Mouse (Mus musculus): ENCODE measurements at regions not wholly inside any gene's neighbourhood (a gene's known extent, or its start where the extent isn't known, plus 50 kb on each side); places are given as distances from the start of the nearest gene placed in this dataset.

DNA sequence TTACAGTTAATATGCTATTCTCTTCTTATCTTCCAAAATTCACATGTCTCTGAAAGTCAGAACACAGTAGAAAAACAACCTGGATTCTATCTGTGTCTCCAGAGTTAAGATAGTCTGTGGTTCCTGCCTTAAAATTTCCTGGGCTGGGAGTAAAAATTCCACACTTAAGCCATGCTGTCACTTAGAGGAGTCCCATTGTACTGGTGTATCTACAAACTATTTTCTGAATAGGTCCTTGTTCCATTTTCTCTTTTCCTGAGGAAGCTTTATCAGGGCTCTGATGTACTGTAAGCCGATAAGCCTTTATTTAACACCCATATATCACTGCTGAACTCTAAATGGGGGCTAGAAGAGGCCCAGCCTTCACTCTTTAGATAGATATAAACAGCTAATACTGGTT lies 1171.1 kb downstream of the Efnb2 start:
- no peaks in the 10 kb centered on the region for H3K36me3 ChIP-seq
- no peaks in the 10 kb centered on the region for H3K27me3 ChIP-seq (ENCODE audit: insufficient read depth, poor library complexity, severe bottlenecking)
- WGBS = 92% methylated on average over 1 of the region's 1 CpGs
- no peaks in the 10 kb centered on the region for H3K4me1 ChIP-seq (replicated peaks)
- no peak for DNase-seq (ENCODE audit: low spot score)
- no peak overlapping the region for H3K27ac ChIP-seq
- no peak overlapping the region for H3K4me3 ChIP-seq
- H3K9me3 ChIP-seq = no peaks in the 10 kb centered on the region

- Histone ChIP-seq H3K27ac (no peak overlapping the region), H3K4me3 (no peak overlapping the region), H3K9me3 (no peaks in the 10 kb centered on the region), H3K4me1 (replicated peaks) (peaks cover 10% of the 10 kb centered on the region), H3K36me3 (no peaks in the 10 kb centered on the region), H3K27me3 (ENCODE audit: insufficient read depth, poor library complexity, severe bottlenecking) (no peaks in the 10 kb centered on the region)
- DNase-seq (ENCODE audit: low spot score) = peak; percentile 4
- WGBS = 29% methylated on average over 7 of the region's 7 CpGs
Observed at GRCm38 (mm10) chr8:7472153-7472796, 1188.8 kb downstream of the Efnb2 start.

GRCm38 (mm10) chr8:7469261-7469660 lies 1191.8 kb downstream of the Efnb2 start:
- Histone ChIP-seq H3K9me3 (no peaks in the 10 kb centered on the region), H3K27me3 (ENCODE audit: insufficient read depth, poor library complexity, severe bottlenecking) (no peaks in the 10 kb centered on the region), H3K36me3 (no peaks in the 10 kb centered on the region), H3K4me3 (no peak overlapping the region), H3K4me1 (replicated peaks) (peaks cover 10% of the 10 kb centered on the region), H3K27ac (no peak overlapping the region)
- 94% methylated on average over 4 of the region's 4 CpGs for WGBS
- no peak for DNase-seq (ENCODE audit: low spot score)

DNA sequence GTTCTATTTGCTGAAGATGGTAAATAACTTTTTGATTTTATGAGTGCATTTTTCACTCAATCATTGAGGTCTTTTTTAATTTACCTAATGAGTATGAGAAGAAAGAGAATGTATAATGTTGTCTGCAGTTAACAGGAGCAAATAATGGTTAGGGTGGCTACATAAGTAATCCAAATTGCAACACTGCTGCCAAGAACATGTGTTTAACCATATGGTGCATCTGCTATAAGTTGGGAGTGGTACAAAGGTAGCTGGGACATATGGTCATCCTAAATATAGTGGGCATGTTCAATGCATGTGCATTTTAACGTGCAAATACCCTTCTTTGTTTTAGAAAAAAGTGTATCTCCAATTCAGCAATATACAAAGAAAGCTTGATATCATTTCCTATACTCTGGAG lies 1198.2 kb downstream of the Efnb2 start:
- WGBS = 90% methylated on average over 1 of the region's 1 CpGs
- no peak overlapping the region for H3K4me3 ChIP-seq
- no peaks in the 10 kb centered on the region for H3K36me3 ChIP-seq
- no peak overlapping the region for H3K27ac ChIP-seq
- no peaks in the 10 kb centered on the region for H3K4me1 ChIP-seq (replicated peaks)
- H3K27me3 ChIP-seq (ENCODE audit: insufficient read depth, poor library complexity, severe bottlenecking) = no peaks in the 10 kb centered on the region
- no peaks in the 10 kb centered on the region for H3K9me3 ChIP-seq
- no peak for DNase-seq (ENCODE audit: low spot score)

DNA sequence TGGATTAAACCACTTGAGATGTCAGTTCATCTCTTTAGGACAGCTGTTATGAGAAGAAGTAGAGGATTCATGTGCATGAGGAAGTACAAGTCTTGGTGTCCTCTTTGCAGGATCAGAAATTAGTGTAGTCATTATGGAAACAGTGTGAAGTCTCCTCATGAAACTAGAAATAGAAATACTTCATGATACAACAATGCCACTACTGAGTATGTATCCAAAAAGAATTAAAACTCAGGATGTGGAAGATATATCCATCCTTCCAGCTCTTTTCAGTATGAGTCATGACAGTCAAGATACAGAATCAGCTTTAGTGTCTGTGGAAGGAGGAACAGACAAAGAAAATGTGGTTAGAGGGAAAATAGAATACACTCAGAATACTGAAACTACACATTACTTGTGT lies 1211.7 kb downstream of the Efnb2 start:
- Histone ChIP-seq H3K4me1 (replicated peaks) (no peaks in the 10 kb centered on the region), H3K36me3 (no peaks in the 10 kb centered on the region), H3K9me3 (no peaks in the 10 kb centered on the region), H3K27ac (no peak overlapping the region), H3K4me3 (no peak overlapping the region), H3K27me3 (ENCODE audit: insufficient read depth, poor library complexity, severe bottlenecking) (no peaks in the 10 kb centered on the region)
- no peak for DNase-seq (ENCODE audit: low spot score)

DNA sequence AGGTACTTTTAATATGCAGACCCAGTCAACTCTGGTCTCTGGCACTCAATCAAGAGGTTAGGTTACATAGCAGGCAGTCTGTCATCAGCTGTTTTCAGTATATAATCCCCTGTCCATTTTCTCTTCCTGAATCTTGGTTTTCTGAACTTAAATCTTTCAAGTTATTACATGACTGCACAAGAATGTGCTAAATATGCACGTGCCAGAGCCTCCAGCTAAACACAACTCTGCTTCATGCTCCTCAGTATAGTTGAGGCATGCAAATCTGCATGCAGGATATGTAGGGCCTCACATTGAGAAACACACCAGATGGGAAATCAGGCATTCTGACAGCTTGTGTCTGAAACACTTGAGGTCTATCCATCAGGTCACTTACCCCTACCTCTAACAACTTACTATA lies 1214.0 kb downstream of the Efnb2 start:
- H3K4me1 ChIP-seq (replicated peaks) = no peaks in the 10 kb centered on the region
- H3K27ac ChIP-seq = no peak overlapping the region
- H3K36me3 ChIP-seq = no peaks in the 10 kb centered on the region
- DNase-seq (ENCODE audit: low spot score) = no peak
- H3K4me3 ChIP-seq = no peak overlapping the region
- WGBS = 64% methylated on average over 1 of the region's 1 CpGs
- no peaks in the 10 kb centered on the region for H3K27me3 ChIP-seq (ENCODE audit: insufficient read depth, poor library complexity, severe bottlenecking)
- H3K9me3 ChIP-seq = no peaks in the 10 kb centered on the region

DNA sequence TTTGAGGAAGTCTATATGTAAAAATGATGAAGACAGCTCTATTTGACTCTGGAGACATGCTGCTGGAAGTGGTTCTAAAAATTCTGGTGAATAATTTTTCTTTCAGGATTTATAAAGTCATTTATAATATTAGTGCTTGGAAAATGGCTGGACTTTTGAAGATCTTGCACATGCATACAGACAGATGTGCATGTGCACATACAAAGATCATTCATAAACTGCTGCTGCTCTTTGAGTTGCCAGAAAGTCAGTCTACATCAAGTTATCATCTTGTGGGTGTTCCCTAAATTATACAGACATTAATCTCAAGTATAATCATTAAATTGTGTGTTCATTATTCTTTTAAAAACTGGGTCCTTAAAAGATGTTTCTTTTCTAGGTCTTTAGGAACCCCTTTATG lies 1220.2 kb downstream of the Efnb2 start:
- Histone ChIP-seq H3K4me1 (replicated peaks) (peaks cover 13% of the 10 kb centered on the region), H3K27ac (no peak overlapping the region), H3K36me3 (no peaks in the 10 kb centered on the region), H3K27me3 (ENCODE audit: insufficient read depth, poor library complexity, severe bottlenecking) (no peaks in the 10 kb centered on the region), H3K4me3 (no peak overlapping the region), H3K9me3 (no peaks in the 10 kb centered on the region)
- DNase-seq (ENCODE audit: low spot score) = no peak

- Histone ChIP-seq H3K27ac (peak overlapping the region; percentile 29; the same call in 1 of the 2 replicates), H3K36me3 (no peaks in the 10 kb centered on the region), H3K27me3 (ENCODE audit: insufficient read depth, poor library complexity, severe bottlenecking) (no peaks in the 10 kb centered on the region), H3K9me3 (no peaks in the 10 kb centered on the region), H3K4me3 (no peak overlapping the region), H3K4me1 (replicated peaks) (peaks cover 13% of the 10 kb centered on the region)
- peak; percentile 17 for DNase-seq (ENCODE audit: low spot score)
- WGBS = 10% methylated on average over 4 of the region's 4 CpGs
Observed at GRCm38 (mm10) chr8:7440278-7440684, 1220.8 kb downstream of the Efnb2 start.

- 36% methylated on average over 3 of the region's 3 CpGs for WGBS
- no peak for DNase-seq (ENCODE audit: low spot score)
Observed at GRCm38 (mm10) chr8:7439869-7440268, 1221.2 kb downstream of the Efnb2 start.

DNA sequence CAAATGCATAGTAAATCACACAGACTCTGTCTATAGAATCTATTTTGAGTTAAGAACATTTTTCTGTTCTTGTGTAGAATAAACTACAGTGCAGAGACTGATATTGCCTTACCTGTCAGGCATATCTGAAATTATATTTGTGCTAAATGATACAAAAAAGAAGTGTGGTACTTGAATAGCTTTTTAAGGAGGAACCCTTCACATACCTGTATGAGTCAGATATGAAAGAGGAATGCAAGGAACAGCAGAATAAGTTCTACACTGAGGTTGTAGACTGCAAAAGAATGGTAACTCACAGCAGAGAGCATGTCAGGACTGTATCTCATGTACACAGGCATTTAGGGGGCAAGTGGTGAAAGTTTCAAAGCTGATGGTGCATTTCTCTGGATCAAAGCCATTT lies 1230.6 kb downstream of the Efnb2 start:
- Histone ChIP-seq H3K27ac (no peak overlapping the region), H3K36me3 (no peaks in the 10 kb centered on the region), H3K4me3 (no peak overlapping the region), H3K9me3 (no peaks in the 10 kb centered on the region), H3K4me1 (replicated peaks) (no peaks in the 10 kb centered on the region), H3K27me3 (ENCODE audit: insufficient read depth, poor library complexity, severe bottlenecking) (no peaks in the 10 kb centered on the region)
- no peak for DNase-seq (ENCODE audit: low spot score)

More at GRCm38 (mm10) chr8:7439869-7440268, 1221.2 kb downstream of the Efnb2 start:
- no peaks in the 10 kb centered on the region for H3K36me3 ChIP-seq
- H3K9me3 ChIP-seq = no peaks in the 10 kb centered on the region
- H3K4me1 ChIP-seq (replicated peaks) = peaks cover 13% of the 10 kb centered on the region
- no peak overlapping the region for H3K27ac ChIP-seq
- no peaks in the 10 kb centered on the region for H3K27me3 ChIP-seq (ENCODE audit: insufficient read depth, poor library complexity, severe bottlenecking)
- no peak overlapping the region for H3K4me3 ChIP-seq

DNA sequence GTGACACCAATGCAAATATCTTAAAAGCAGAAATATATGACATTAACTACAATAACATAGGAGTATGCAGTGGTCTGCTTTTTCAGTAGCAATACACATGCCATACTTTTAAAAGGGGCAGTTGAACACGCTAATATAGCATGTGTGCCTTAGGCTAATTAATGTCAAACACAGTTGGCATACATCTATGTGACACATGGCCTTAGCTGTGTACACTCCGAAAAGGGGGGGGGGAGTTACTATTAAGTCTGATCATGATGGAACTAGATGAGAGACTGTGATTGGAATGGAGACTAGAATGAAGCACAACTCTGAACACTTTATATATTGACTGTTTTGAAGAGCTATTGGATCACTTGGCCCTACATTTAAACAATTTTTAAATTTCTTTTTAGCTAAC lies 1262.9 kb downstream of the Efnb2 start:
- Histone ChIP-seq H3K36me3 (no peaks in the 10 kb centered on the region), H3K4me1 (replicated peaks) (no peaks in the 10 kb centered on the region), H3K4me3 (no peak overlapping the region), H3K27me3 (ENCODE audit: insufficient read depth, poor library complexity, severe bottlenecking) (no peaks in the 10 kb centered on the region), H3K9me3 (no peaks in the 10 kb centered on the region), H3K27ac (no peak overlapping the region)
- 86% methylated on average over 2 of the region's 2 CpGs for WGBS
- DNase-seq (ENCODE audit: low spot score) = no peak

DNA sequence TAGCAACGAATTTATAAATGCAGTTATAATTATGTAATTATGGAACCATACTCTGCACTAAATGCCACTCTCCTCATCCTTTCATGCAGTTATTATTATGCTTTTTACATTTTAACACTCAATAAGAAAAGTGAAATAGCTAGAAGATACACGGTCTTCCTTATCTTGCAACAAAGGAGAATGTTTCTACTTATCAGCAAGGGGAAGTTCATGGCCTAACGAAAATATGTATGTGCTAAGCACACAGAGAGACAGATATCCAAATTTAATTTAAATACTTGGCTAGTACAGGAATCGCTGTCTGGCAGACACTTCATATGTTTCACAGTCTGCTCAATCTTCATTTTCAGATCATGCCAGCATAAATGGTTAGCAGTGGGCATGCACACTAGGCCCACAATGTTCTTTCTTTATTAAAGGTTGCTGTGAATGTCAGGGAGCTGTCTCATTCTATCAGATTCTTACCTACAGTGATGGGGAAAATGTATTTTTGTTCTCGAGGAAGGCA lies 1263.6 kb downstream of the Efnb2 start:
- Histone ChIP-seq H3K4me3 (no peak overlapping the region), H3K9me3 (no peaks in the 10 kb centered on the region), H3K36me3 (no peaks in the 10 kb centered on the region), H3K27me3 (ENCODE audit: insufficient read depth, poor library complexity, severe bottlenecking) (no peaks in the 10 kb centered on the region), H3K4me1 (replicated peaks) (no peaks in the 10 kb centered on the region), H3K27ac (no peak overlapping the region)
- 81% methylated on average over 5 of the region's 5 CpGs for WGBS
- DNase-seq (ENCODE audit: low spot score) = no peak
